Mouse (Mus musculus) midbrain, postnatal 0 days (tissue): ENCODE data around the gene Lcp1. TPM values are rescaled to one million over a fixed set of nuclear protein-coding genes. Genes with fewer than 3 reads are reported as not detected.

Experiments
- ATAC-seq: fragments of 200-750 bp; cut with Nextera tagmentation; 2 replicates; pipeline ENCODE4 v1.8.0; 2017; ENCODE audit warnings: moderate number of reproducible peaks, mild to moderate bottlenecking, moderate TSS enrichment, moderate library complexity; ENCODE audit not compliant: low FRiP score
- DNase-seq: peaks from one replicate; pipeline ENCODE4 v3.0.0-alpha.2; 2015; ENCODE audit warnings: low spot score
- H3K27ac ChIP-seq: fragments of 300-500 bp; sonication (generic); 2 replicates; pipeline ENCODE4 v1.5.1; 2014; ENCODE audit warnings: low read depth, mild to moderate bottlenecking, low read length, mixed read lengths
- H3K27me3 ChIP-seq: fragments of 300-500 bp; sonication (generic); 2 replicates; pipeline ENCODE4 v1.6.1; 2014; ENCODE audit warnings: low read length, control low read depth, mixed read lengths; ENCODE audit not compliant: insufficient read depth
- H3K36me3 ChIP-seq: fragments of 300-500 bp; sonication (generic); 2 replicates; pipeline ENCODE4 v1.6.1; 2014; ENCODE audit warnings: low read length, control low read depth, mixed read lengths; ENCODE audit not compliant: insufficient read depth
- H3K4me1 ChIP-seq: fragments of 300-500 bp; sonication (generic); 2 replicates; pipeline ENCODE4 v1.6.1; 2014; ENCODE audit warnings: mild to moderate bottlenecking, control low read depth, antibody characterized with exemption, low read length, mixed read lengths; ENCODE audit not compliant: insufficient read depth
- H3K4me2 ChIP-seq: fragments of 300-500 bp; sonication (generic); 2 replicates; pipeline ENCODE4 v1.6.1; 2014; ENCODE audit warnings: low read depth, mild to moderate bottlenecking, low read length, mixed read lengths; ENCODE audit not compliant: poor library complexity, severe bottlenecking
- H3K4me3 ChIP-seq: fragments of 300-500 bp; sonication (generic); 2 replicates; pipeline ENCODE4 v1.5.1; 2014; ENCODE audit warnings: low read depth, mild to moderate bottlenecking, low read length, moderate library complexity
- H3K9ac ChIP-seq: fragments of 300-500 bp; sonication (generic); replicated peaks from 2 replicates; pipeline ENCODE4 v1.6.1; 2014; ENCODE audit warnings: mild to moderate bottlenecking, low read length, moderate library complexity, mixed read lengths; ENCODE audit not compliant: poor library complexity, severe bottlenecking
- H3K9me3 ChIP-seq: fragments of 300-500 bp; sonication (generic); 2 replicates; pipeline ENCODE4 v1.6.1; 2016; ENCODE audit warnings: low read length, control low read depth
- CTCF ChIP-seq: IDR thresholded peaks from 2 replicates; pipeline ENCODE4 v1.5.1; 2016; ENCODE audit warnings: antibody characterized with exemption, mild to moderate bottlenecking
- WGBS: fragments of 180-500 bp; shearing (Covaris S2); extraction: QIAGEN DNeasy Blood & Tissue Kit; methylation state at CpG from one replicate; pipeline ENCODE4 v1.1.7; 2014; 5-methylcytosine and 5-hydroxymethylcytosine counted together
- polyA plus RNA-seq: library from polyadenylated mRNA; unstranded; fragments of >200 nt; fragmentation: Nextera tagmentation; extraction: Ambion mirVana; gene quantifications from 2 replicates; pipeline ENCODE4 v1.2.1, GENCODE M21; 2015
- total RNA-seq: library from RNA; depleted of rRNA; stranded (reverse); fragments of >200 nt; gene quantifications from 2 replicates; pipeline ENCODE4 v1.2.3, GENCODE M21; 2014

Lcp1 gene
- total and polyA plus RNA-seq, 2 experiments from 2014 or later = 6.9 to 7.8 TPM

DNA sequence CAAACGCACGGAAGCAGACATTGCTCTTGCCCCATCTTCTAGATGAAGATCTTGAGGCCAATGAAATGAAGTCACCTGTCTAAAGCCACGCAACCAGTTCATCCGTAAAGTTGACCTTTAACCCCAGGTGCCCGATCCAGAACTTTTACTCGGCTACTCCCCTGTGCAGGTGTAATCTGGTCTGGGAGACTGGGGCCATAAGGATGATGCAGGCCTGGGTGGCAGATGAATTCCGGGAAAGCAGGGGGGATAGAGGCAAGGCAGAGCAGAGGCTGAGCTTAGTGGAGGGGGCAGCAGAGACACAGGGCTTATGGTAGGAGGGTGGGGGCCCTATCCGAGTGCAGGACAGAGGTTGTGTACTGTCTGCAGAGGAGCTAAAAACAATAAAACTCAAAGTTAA is 43.4 kb downstream of the Lcp1 start:
- no peak for ATAC-seq
- Histone ChIP-seq H3K9me3 (no peaks in the 10 kb centered on the region), H3K27ac (no peak overlapping the region), H3K4me3 (no peak overlapping the region), H3K36me3 (no peaks in the 10 kb centered on the region), H3K9ac (no peak overlapping the region), H3K4me1 (no peaks in the 10 kb centered on the region), H3K4me2 (no peak overlapping the region), H3K27me3 (no peaks in the 10 kb centered on the region)
- no peak for TF ChIP-seq CTCF
- DNase-seq = no peak
- WGBS = 88% methylated on average over 8 of the region's 8 CpGs

DNA sequence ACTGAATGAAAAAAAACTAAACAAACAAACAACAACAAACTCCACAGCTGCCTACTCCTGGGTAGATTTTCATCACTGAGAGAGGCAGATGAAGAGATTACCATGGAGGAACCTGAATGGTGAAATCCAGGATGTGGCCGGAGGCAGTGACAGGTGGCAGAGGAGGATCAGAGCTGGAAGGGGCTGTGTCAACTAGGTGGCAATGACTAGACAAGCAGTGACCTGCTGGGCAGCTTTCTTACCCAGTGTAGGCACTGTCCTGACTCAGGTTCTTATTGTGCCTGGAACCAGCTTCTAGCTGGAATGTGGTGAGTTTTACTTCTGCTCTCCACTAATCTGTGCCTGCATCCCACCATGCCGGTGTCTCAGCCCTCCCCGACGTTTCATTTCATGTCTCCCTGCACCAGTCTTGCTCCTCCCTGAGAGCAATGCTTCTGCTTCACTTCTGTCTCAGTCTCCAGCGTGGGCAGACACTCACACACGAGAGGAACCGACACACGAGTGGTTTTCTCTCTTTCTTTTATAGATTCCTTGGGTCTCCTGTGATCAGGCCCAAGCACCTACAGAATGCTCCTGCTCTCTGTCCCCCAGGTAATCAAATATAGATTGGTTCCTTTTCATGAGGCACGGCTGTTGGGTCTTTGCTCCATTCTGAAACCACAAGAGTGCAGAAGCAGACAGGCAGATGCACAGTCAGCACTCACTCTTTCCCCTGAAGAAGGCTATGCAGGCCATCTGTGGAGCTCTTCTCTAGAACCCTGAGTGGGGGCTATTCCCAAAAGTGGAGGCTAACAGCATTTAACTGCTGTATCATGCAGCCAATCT is 44.0 kb downstream of the Lcp1 start:
- H3K9ac ChIP-seq = no peak overlapping the region
- no peaks in the 10 kb centered on the region for H3K36me3 ChIP-seq
- no peaks in the 10 kb centered on the region for H3K27me3 ChIP-seq
- H3K4me3 ChIP-seq = no peak overlapping the region
- DNase-seq (no peak), ATAC-seq (no peak)
- no peak overlapping the region for H3K4me2 ChIP-seq
- H3K27ac ChIP-seq = no peak overlapping the region
- H3K9me3 ChIP-seq = no peaks in the 10 kb centered on the region
- no peaks in the 10 kb centered on the region for H3K4me1 ChIP-seq
- TF ChIP-seq CTCF = no peak
- WGBS = 81% methylated on average over 9 of the region's 9 CpGs

DNA sequence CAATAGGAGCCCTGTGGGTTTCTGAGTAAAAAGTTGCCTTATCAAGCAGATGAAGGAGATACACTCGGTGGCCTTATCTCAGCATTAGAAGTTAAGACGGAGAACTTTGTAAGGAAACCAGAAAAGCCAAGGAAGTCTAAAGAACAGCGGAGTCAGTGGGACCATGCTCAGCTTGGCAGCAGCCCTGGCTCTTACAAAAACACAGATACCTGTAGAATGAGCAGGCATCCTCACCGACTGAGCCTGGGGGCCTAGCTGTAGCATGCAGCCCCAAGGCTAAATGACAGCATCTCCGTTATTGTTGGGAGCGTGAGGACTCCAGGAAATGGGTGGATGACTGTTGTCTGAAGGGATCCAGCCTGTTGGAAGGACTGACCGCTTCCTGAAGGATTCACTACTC is 44.9 kb downstream of the Lcp1 start:
- DNase-seq (no peak), ATAC-seq (no peak)
- Histone ChIP-seq H3K9ac (no peak overlapping the region), H3K36me3 (no peaks in the 10 kb centered on the region), H3K4me2 (no peak overlapping the region), H3K4me3 (no peak overlapping the region), H3K4me1 (no peaks in the 10 kb centered on the region), H3K27me3 (no peaks in the 10 kb centered on the region), H3K27ac (no peak overlapping the region), H3K9me3 (no peaks in the 10 kb centered on the region)
- 86% methylated on average over 7 of the region's 7 CpGs for WGBS
- no peak for TF ChIP-seq CTCF

DNA sequence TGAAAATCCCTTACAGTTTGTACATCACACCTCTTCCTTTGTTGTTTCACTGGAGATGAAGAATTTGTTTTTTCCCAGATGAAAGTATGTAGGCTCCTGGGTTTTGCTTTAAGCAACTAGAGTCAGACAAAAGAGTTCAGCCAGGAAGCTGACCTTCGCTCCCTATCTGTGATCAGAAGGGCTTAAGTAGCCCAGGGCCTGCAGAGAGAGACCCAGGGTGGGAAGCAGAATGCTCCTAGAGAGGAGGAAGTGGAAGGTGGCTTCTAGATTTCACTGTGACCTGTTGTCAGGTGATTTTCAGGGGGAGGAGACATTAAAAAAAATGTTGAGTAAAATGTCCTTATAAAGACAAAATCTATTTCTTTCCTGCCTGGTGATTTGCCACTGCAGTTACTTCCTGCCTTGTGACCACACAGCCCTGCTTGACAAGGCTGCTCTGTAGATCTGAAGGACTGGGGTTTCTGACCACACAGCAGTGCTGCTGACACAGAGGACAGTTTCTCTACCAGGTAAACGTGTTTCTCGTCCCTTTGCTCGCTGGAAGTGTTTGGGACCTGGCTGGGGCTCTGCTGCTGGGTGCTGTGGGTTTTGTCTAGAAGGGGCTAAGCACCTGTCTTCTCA is 45.6 kb downstream of the Lcp1 start:
- 73% methylated on average over 4 of the region's 4 CpGs for WGBS

DNA sequence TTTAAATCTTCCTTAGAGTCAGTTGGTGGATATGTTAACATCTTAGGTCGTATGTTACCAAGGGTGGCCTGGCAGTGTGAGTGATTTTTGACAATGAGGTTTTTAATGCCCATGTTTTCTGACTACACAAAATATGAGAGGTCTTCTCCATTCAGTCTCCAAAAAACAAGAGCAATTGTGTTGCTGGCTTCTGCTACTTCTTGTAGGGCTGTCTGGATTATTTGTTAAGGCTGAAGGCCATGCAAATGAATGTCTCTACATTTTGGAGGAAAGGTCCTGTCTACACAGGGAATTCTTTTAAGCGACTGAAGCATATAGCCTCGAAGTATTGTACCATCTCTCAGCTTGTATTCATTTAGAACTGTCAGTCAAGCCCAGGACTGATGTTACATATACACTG is 46.5 kb downstream of the Lcp1 start:
- Histone ChIP-seq H3K9ac (no peak overlapping the region), H3K36me3 (no peaks in the 10 kb centered on the region), H3K4me2 (no peak overlapping the region), H3K4me1 (no peaks in the 10 kb centered on the region), H3K4me3 (no peak overlapping the region), H3K27ac (no peak overlapping the region), H3K9me3 (no peaks in the 10 kb centered on the region), H3K27me3 (no peaks in the 10 kb centered on the region)
- no peak for ATAC-seq
- WGBS = 75% methylated on average over 3 of the region's 3 CpGs
- no peak for TF ChIP-seq CTCF
- DNase-seq = no peak

More for the DNA sequence above, 45.6 kb downstream of the Lcp1 start:
- H3K9me3 ChIP-seq = no peaks in the 10 kb centered on the region
- H3K27me3 ChIP-seq = no peaks in the 10 kb centered on the region
- no peak for DNase-seq
- no peaks in the 10 kb centered on the region for H3K36me3 ChIP-seq
- no peak for TF ChIP-seq CTCF
- no peak for ATAC-seq
- H3K9ac ChIP-seq = no peak overlapping the region
- no peak overlapping the region for H3K4me3 ChIP-seq
- no peak overlapping the region for H3K27ac ChIP-seq
- H3K4me1 ChIP-seq = no peaks in the 10 kb centered on the region
- no peak overlapping the region for H3K4me2 ChIP-seq

DNA sequence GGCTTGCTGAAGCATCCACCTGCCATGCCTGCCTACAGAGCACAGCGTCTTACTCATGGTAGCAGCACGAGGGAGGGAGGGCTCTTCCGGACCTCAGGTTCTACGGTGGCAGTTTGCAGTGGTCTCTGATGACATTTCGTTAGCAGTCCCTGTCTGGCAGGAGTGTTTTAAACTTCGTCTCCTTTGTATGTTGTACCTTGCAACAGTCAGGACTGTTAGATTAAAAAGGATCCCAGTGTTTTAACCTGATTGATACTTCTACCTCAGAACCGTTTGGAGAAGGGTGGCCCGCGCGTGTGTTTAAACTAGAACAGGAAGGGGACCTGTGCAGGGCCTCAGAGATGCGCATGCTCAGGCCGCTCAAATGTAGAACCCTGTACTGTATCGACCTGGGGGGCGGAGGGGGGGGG is 47.5 kb downstream of the Lcp1 start:
- Histone ChIP-seq H3K4me2 (no peak overlapping the region), H3K9ac (no peak overlapping the region), H3K27ac (no peak overlapping the region), H3K9me3 (no peaks in the 10 kb centered on the region), H3K4me1 (no peaks in the 10 kb centered on the region), H3K27me3 (no peaks in the 10 kb centered on the region), H3K4me3 (no peak overlapping the region), H3K36me3 (no peaks in the 10 kb centered on the region)
- WGBS = 84% methylated on average over 14 of the region's 14 CpGs
- ATAC-seq (no peak), DNase-seq (no peak)
- no peak for TF ChIP-seq CTCF
